Mouse (Mus musculus) lung, adult 2 months (tissue): ENCODE results near the gene Sec61a2.
A peak's percentile ranks its signal among the peaks of the same experiment; 100 is the strongest.

Source experiments
- CTCF ChIP-seq: fragments of 200-500 bp; IDR thresholded peaks from 2 replicates; pipeline ENCODE4 v1.5.1; 2011; ENCODE audit warnings: mild to moderate bottlenecking, low read length, control low read depth; ENCODE audit not compliant: insufficient read depth
- POLR2A ChIP-seq: fragments of 200-500 bp; IDR thresholded peaks from 2 replicates; pipeline ENCODE4 v1.6.1; 2011; ENCODE audit warnings: low read depth, mild to moderate bottlenecking, control low read depth, low read length, borderline replicate concordance; ENCODE audit errors: extremely low read depth

DNA sequence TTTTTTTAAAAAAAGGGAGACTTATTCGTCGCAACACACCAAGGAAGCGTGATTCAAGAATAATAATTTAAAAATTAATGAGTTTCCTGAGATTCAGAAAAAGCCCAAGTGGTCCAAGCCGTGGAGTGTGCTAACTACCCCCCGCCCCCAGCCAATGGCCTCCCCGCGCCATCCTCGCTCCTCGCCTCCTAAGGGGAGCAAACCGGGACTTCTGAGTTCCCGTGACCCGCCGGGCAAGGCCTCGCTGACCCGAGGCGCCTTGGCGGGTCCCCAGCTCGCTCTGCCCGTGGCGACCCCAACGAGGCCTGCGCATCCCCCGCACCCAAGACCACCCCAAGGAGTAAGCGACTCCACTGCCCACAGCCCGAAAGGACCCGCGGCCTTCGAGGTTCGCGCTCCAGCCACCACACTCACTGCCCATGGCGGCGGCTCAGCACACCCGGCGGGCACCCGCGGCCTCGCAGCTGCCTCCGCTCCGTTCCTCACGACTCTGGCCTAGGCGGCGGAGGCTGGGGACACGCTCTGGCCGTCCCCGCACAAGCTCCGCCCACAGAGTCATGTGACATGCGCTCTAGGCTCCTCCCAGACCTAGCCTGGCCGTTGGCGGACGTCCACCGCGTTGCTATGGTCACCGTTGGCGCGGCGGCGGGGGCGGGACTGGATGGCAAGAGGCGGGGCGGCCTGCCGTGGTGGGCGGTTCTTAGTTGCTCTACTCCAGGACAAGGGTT, at the start of gene Sec61a2:
- no peak for TF ChIP-seq CTCF
- TF ChIP-seq POLR2A = peak; percentile 90; the same call in 1 of the 2 replicates
